Mouse (Mus musculus) heart, postnatal 10 days (tissue): Measurements from ENCODE around the gene Spef1. TPM values are rescaled to one million over a fixed set of nuclear protein-coding genes. Genes with fewer than 3 reads are reported as not detected.
A peak's percentile ranks its signal among the peaks of the same experiment; 100 is the strongest.

Experiments
- DNase-seq, 2 experiments: peaks; one replicate each; pipeline ENCODE4 v3.0.0; 2021
- intact Hi-C: fragments of 180-260 bp; cut with DNase I; formaldehyde crosslinking; loops from one replicate; pipeline ENCODE4 v1.15.1; 2025
- total RNA-seq, 2 experiments: library from RNA; stranded (reverse); gene quantifications; 2 replicates each; pipeline ENCODE4 v1.2.3; 2021

Spef1 gene
- total RNA-seq, 2 experiments from 2014 or later, result 6.2 to 7.1 TPM

DNA sequence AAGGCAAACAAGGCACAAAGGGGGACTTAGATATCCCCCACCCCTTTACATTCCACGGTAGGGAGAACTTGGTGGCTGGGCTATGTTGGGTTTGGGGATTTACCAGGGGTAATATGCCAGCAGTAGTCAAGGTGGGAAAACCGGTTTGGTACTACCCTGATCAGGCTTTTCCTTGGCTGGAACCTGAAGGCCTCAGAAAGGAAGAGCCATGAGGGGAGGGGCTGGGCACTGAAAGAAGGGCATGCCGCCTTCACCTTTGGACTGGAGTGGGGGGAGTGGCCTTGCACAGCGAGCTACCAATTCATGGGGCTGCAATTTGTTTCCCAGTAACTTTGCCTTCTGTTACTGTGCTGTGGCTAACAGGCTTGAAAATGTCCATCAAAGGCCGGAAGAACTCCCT lies 10.6 kb downstream of the Spef1 start:
- intact Hi-C loops, result no loop called here
- DNase-seq, result no peak

DNA sequence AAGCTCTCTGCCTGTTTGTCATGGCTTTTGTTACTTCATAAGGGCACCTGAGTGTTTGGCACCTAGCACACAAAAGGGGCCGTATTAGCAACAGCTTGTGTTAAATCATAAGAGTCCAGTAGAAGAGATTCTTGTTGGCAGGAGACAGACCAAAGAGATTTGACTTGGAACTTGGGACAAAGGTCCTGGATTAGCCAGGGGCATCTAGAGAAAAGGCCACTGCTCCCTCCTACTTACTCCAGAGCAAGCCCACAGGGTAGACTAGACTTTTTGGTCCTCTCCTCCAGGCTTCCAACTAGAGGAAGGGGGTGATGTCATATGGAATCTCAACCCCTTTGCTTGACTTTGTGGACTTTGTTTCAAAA lies 11.2 kb downstream of the Spef1 start:
- intact Hi-C loops, result no loop called here
- DNase-seq, result no peak

DNA sequence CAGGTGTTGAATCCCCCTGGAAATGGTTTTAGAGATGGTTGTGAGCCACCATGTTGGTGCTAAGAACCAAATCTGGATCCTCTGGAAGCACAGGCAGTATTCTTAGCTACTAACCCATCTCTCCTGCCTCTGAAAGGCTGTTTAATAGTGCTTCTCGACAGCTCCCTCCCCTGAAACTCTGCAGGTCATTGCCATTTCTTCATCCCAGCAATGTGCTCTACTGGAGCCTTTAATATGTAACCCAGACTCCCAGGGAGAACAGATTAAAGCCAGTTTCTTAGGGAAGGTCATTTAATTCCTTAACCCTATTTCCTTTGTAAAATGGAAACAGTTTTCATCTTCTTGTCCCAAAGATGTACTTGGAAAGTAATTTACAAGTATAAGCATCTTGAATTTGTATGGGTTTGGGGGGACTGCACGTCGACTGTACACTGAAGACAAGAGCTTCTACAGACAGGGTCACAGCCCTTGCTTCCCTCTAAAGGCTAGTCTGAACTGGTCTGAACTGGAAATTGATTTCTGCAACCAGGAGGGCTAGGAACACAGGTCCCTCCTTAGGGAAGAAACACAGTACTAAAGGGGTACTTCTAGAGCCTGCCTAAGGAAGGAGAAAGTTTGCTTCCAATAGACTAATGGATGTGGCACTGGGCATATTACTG lies 11.7 kb downstream of the Spef1 start:
- no peak for DNase-seq
- intact Hi-C loops, result no loop called here

DNA sequence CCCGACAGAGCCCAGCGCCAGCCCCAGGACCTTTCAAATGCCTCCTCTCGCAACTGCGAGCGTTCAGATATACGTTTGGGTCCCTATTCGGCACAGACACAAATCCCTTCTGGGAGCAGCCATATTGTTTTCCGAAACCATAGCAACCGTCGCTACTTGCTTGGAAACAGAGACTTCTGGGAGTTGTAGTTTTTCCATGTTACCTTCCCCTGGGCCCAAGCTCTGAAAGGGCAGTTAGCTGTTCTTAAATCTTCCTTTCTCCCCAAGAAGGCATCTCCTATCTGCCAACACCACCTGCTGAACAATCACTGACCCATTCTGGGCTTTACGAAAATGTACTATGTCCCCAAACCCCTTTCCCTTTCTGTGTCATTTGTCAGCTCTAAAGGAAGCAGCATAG lies 12.4 kb downstream of the Spef1 start:
- intact Hi-C loops, result no loop called here
- peak; percentile 76 to 80 for DNase-seq

DNA sequence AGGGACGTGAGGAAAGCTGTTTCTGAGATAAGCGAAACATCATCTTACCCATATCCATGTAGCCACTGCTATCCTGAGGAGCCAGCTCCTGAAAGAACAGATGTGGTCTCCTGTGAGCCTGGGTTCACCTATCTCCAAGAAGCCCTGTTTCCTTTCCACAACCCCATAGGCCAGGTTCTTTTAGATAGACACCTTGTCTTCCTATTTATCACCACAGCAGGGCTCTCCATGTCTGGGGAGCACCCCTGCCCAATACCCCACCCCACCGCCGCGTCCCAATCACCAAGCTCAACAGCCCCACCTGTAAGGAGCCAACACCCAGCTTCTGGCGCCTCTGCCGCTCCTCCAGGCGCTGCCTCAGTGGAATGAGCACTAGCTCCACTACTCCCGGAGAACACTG lies 14.8 kb downstream of the Spef1 start:
- intact Hi-C loops, result no loop called here
- no peak for DNase-seq

DNA sequence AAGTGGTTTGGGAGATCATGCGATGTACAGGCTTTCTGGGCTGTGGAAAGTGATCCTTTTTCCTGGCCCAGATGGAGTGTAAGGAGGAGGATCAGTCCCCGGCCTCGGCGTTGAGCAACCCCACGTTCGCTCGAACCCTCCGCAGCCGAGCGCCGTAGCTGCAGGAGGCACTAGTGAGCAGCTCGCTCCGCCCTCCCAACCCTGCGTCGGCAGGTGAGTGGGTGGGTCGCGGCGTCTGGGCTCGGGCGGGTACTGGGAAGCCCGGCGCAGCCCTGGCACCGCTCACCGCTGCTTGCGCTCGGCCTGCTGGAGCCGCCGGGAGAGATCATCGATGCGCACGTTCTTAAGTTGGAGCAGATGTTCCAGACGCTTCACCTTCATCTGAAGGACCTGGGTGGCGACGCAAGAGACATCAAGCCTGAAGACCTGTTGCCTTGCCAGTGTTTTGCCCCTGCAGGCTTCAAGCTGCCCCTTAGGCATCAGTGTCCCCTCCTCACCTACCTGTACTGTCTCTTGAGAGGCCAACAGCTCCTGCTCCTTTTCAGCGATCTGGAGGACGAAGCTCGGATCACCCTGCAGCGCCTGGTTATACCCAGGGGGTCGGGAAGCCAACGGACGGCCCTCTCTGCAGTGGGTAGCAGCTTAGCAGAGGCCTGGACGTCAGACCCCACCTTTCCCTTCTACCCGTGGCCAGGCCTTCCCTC lies 15.5 kb downstream of the Spef1 start:
- peak; percentile 61 to 67 for DNase-seq
- intact Hi-C loops, result no loop called here

DNA sequence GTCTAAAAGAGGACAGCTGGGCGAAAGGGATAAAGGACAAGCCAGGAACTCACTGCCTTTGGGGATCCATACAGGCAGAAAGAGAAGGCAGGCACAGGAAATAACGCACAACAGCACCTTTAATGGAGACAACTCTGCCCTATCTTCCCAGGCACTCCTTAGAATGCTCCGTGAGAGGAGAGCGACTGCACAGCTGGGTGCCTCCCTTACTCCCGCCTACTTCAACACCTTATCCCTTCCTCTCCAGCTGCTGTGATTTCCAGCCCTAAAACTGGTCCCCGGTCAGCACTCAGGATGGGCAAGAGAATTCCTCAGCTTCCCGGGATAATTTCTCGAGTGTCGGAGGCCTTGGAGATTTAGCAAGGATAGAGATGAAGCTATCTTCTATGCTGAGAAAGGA lies 16.1 kb downstream of the Spef1 start:
- intact Hi-C loops, result no loop called here
- no peak for DNase-seq

DNA sequence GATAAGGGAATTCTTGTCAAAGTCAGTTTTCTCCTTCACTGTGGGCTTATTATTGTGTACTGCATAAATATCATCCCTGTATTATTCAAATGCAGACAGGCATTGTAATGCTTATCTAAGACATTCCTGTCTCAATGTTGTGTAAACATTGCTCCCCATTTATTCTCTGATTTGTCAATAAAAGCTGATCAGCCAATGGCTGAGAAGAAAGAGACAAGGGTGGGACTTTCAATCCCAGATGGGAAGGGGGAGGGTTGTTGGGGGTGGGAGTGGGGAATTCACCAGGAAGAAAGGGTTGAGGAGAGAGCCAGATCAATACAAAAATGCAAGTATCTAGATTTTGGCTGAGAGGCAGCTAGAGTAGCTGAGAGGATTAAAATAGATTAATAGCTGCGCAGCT lies 18.2 kb downstream of the Spef1 start:
- intact Hi-C loops, result loop anchor here (10.0 kb wide), 1 partner anchor 204 kb away; no protein-coding TSS in a partner anchor
- no peak for DNase-seq

DNA sequence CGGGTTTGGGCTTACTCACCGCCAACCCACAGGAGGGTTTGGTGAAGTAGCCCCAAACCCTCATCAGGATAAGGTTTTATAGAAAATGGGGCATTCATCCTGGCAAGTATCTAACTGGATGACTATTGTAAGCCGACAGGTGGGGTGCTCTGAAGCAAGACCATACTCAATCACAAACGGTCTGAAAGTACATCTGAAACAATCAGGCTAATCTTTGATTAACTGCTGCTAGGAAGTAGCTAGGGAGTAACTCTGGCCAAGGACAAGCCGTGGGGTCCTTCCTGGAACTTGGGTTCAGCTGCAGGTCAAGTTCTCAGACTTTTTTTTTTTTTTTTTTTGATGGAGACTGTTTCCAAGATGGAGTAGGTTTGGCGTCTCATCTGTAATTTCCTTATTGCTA lies 19.1 kb downstream of the Spef1 start:
- no peak for DNase-seq
- intact Hi-C loops, result loop anchor here (10.0 kb wide), 1 partner anchor 203 kb away; no protein-coding TSS in a partner anchor

DNA sequence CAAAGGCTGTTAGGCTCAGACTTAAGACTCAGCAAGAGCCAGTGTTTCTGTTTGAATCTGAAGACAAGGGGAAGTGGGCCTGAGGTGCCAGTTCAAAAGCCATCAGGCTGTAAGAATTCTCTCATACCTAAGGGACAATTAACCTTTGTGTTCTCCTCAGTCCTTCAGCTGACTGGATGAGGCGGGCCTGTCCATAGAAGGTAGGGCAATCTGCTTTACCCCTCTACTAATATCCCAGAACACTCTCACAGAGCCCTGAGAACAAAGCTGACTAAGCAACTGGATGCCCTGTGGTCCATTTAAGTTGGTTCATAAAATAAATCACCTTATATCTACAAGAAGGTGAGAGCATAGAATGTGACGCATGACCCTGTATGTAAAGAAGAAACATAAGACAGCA lies 20.9 kb downstream of the Spef1 start:
- intact Hi-C loops, result loop anchor here (10.0 kb wide), 1 partner anchor 201 kb away; no protein-coding TSS in a partner anchor
- DNase-seq, result no peak

DNA sequence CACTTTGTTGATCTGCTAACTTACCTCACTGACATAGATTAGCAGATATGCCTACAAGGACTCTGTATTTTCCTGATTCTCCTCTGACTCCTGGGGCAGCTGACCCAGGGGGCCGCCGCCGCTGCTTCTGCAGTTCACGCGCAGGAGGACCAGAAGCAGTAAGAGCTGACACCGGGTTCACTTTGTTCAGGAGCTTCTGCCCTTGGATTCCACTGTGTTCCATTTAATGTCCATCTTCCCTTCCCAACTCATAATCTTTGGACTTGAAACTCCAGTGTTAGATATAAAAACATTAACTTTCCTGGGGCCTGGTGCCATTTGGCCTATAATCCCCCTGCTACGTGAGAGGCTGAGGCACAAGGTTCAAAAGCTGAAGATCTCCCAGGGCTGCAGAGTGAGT lies 23.2 kb downstream of the Spef1 start:
- intact Hi-C loops, result loop anchor here (10.0 kb wide), 1 partner anchor 199 kb away; no protein-coding TSS in a partner anchor
- DNase-seq, result no peak

DNA sequence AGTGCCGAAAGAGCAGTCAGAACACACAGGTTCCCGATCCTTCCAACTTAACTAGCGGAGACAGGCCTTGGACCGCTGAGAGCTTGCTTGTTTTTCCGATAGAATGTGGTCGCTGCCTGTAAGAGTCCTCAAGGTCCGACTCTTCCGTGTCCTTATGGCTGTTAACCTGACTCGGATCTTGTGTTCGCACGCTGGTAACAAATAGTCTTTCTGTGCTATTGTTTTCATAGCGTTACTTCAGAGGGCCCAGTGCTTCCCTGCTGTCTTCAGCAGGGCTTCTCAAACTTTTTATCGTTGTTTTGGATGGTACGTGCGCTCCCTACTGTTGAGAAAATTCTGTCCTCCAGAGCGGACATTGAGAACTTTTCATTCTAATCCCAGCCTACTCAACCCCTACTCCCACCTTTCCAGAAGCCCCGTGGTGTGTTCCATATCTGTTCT lies 26.4 kb downstream of the Spef1 start:
- intact Hi-C loops, result loop anchor here (1.0 to 10.0 kb wide), 4 partner anchors 18 to 196 kb away; no protein-coding TSS in a partner anchor
- peak; percentile 65 to 67 for DNase-seq

DNA sequence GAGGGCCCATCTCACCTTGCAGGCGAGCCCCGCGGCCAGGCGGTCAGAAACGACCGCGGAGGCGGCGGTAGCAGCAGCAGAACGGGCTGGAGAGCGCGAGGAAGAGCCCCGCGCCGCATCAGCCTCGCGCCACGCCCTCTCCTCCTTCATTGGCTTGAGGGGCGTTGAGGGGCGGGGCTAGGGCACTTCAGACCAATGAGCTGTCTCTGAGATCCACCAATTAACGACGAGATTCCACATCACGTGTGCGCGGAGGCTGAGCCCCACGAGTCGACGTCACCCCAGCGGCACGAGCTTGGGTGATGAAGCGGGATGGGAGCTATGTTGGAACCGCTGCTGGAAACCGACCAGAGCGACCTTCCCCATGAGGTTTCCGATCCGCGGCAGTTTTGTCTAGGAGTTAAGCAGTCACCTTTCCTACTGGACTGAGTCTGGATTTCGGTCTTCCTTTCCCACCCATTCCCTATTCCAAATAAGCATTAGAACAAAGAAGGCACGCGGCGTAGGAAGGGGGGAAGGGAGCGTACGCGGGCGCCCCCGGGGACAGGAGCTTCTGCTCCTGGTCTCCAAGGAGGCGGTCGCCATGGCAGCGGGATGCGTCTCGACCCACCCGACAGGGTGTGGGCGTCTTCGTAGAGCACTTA lies 27.0 kb downstream of the Spef1 start, which contains the start of gene 1700037H04Rik:
1700037H04Rik (minus strand) TSS at position 144 of the 644 bp plus-strand sequence.
- DNase-seq, result peak; percentile 97 to 98
- intact Hi-C loops, result loop anchor here (1.0 to 10.0 kb wide), 4 partner anchors 19 to 195 kb away; no protein-coding TSS in a partner anchor

DNA sequence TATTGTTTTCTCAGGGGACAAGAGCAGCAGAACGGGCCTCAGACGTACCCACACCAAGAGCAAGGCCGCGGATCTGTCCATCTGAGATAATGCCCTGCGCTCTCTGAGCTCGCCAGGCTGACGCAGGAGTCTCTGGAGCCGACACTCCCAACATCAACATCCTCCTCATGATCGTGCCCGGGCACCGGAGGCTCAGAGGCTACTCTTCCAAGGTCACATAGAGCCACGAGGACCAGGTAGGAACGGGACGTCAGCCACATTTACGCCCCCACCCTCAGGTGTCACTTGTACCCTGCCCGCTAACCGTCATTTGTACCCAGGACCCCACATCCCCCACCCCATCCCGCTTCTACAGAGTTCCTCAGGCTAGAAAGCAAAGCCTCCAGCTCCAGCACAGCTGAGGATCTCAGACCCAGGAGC lies 27.6 kb downstream of the Spef1 start:
- no peak for DNase-seq
- intact Hi-C loops, result no loop called here

DNA sequence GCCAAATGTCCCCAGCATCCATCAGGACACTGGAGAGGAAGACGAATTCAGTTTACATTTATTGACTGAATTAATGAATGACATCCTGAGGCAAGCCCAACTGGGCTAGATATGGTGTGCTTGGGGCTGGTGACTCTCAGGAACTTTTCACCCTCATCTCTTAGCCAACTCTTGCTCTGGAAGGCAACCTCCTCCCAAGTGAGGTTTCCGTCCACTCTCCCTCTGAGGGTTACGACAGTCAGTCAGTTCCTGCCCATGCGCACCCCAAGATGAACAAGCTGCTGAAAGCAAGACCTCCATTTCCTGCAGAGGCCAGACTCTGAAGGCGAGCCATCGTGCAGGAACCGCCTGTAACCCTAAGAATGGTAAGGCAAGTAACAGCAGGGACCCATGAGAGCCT lies 30.1 kb downstream of the Spef1 start:
- intact Hi-C loops, result no loop called here
- DNase-seq, result no peak

DNA sequence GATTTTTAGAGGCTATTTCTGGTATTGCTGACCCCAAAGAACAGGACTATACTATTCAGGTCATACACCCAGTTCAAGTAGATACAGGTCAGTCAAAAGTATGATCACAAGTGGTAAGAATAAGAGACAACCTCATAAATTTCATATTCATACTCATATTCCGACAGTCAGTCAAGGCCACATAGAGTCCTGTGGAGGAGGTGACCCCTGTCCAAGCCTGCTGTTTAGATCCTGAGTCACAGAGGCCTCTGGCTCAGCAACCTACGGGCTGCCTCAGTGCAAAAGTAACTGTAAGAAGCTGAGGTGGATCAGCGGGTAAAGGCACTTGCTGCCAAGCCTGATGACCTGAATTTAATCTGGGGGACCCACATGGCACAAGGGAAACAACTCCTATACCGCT lies 33.0 kb downstream of the Spef1 start:
- intact Hi-C loops, result no loop called here
- DNase-seq, result no peak

DNA sequence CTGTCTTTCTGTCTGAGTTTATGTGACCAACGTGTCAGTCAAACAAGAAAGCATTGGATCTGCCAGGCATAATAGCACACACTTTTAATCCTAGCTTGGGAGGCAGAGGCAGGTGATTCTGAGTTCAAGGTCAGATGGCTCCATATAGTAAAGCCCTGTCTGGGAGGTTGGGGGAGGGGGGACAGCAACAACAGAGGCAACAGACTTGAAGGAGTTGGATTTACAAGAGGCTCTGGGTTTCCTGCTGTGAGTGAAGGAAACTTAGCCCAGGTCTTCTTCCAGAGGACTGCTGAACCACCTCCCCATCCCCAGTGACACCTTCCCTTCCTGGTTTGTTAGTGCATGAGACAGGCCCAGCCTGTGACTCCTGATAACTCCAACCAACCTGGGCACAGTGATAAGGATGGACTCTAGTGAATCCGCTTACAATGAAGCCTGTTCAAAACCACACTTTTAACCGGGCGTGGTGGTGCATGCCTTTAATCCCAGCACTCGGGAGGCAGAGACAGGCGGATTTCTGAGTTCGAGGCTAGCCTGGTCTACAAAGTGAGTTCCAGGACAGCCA lies 34.8 kb downstream of the Spef1 start:
- intact Hi-C loops, result no loop called here
- DNase-seq, result no peak

DNA sequence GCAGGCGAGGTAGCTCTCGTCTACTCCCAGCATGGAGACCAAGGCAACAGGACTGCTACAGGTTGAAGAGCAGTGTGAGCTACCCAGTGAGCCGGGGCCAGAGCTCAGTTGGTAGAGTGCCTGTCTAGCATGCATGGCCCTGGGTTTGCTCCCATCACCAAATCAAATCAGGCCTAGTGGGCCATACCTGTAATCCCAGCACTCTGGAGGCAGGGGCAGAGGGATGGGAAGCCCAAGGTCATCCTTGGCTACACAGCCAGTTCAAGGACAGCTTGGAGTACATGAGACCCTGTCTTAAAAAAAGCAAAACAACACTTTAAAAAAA lies 37.9 kb downstream of the Spef1 start:
- intact Hi-C loops, result no loop called here
- no peak for DNase-seq

DNA sequence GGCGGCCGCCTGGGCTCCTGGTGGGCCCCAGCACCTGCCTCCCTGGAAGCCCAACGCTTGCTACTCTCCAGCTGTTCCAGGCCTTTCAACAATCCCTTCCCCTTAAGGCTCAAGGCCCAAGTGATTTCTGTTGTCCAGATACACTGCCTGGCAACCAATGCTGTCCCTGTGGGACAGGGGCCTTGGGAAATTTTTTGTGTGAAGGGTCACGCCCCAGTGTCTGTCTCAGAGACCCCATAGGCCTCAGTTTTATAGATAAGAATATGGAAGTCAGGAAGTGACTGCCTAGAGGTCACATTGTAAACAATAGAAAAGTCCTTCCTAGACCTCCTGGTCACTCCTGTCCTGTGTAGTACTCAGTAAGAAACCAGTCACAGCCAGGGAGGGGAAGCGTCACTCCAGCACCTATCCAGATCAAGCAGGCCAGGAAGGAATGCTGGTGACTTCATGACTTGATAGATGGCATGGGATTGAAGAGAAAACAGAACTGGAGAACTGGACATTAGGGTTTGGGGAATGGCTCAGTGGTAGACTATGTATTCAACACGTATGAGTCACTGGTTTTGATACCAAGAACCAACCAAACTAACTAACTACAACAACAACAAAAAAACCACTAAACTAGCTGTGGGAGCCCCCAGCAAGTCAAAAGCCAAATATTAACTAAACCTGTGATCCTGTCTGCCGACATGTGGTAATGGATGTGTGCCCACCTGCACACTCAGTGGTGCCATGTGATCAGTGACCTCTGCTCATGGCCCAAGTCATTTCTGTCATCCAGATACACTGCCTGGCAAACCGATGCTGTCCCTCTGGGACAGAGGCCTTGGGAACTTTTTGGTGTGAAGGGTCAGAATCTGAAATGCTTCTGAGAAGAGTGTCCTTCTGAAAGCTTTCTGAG lies 38.5 kb downstream of the Spef1 start:
- no peak for DNase-seq
- intact Hi-C loops, result no loop called here

DNA sequence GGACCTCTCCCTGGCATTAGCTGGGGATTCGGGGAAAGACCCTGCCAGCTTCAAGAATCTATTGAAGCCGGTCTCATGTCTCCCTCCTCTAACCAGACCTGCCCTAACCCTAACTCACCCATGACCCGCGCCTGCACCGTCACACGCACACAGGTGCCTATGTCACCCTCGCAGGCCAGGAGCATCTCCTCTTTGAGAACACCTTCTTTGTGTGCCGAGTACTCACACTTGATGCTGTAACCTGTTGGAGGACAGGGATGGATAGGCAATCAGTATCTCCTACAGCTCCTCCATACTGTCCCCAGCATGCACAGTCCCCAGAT lies 40.1 kb downstream of the Spef1 start:
- intact Hi-C loops, result no loop called here
- no peak for DNase-seq
